Mouse (Mus musculus) ES-E14 (cell line): ENCODE measurements around the gene Igfbp7.

Experiments
- CHD2 ChIP-seq: IDR thresholded peaks from 2 replicates; pipeline ENCODE4 v1.6.1; 2014; ENCODE audit warnings: mild to moderate bottlenecking, low read depth, low read length, inconsistent platforms
- HCFC1 ChIP-seq: IDR thresholded peaks from 2 replicates; pipeline ENCODE4 v1.6.1; 2012; ENCODE audit warnings: low read length, inconsistent platforms, borderline replicate concordance; ENCODE audit not compliant: insufficient read depth
- MAFK ChIP-seq: IDR thresholded peaks from 2 replicates; pipeline ENCODE4 v1.6.1; 2014; ENCODE audit warnings: mild to moderate bottlenecking, low read depth, low read length, inconsistent platforms; ENCODE audit not compliant: insufficient read depth
- ZC3H11A ChIP-seq: IDR thresholded peaks from 2 replicates; pipeline ENCODE4 v1.6.1; 2012; ENCODE audit warnings: low read depth, mild to moderate bottlenecking, inconsistent platforms, low read length, borderline replicate concordance
- ZNF384 ChIP-seq: IDR thresholded peaks from 2 replicates; pipeline ENCODE4 v1.6.1; 2012; ENCODE audit warnings: low read depth, low read length, inconsistent platforms

DNA sequence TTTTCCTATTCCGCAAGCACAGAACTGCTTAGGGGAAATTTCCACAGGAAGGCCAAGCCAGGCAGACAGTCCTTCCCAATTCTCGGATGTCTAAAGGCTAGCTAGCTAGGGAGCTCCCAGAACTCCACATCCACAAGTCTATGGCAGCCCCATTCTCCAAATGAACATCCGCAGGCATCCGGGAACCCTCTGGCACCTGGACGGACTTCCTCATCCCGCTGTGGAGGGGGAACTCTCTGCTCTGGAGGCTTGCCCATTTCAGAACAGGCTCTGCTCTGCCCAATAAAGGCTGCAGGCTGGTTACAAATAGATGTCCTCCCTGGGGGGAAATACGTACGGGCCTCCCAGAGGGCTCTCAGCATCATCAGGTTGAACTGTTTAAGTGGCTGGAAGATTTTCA lies 41.5 kb downstream of the Igfbp7 start:
- TF ChIP-seq ZNF384, result no peak
- TF ChIP-seq CHD2, result no peak
- no peak for TF ChIP-seq MAFK
- no peak for TF ChIP-seq HCFC1
- TF ChIP-seq ZC3H11A, result no peak
